Mouse (Mus musculus): Measurements from ENCODE around the gene Irx3. TPM values are rescaled to one million over a fixed set of nuclear protein-coding genes. Genes with fewer than 3 reads are reported as not detected.

Gene Irx3
- polyA plus RNA-seq, 3 experiments from 2014 or later = not detected

DNA sequence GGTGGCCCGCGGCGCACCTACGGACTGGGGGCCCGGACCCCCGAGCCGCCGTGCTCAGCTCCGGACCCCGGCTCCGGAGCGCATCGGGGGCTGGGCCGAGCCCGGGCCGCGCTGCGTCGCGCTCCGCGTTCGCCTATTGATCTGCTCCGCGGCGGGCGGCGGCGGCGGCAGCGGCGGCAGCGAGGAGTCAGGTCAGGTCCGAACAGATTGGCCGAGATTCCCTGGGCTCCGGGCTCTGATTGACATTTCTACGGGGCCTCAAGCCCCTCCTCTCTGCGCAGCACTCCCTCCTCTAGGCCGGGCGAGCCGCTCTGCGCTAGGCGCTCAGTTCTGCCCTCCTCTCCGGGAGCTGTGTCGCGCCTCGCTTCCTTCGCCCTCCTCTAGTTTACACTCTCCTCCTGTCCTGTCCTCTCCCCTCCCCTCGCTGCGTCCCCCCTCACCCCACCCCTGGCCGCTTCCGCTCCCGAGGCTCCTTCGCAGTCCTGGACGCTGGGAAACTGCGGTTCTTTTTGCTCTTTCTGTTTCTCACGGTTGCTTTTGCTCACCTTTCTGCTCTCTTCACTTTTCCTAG is 541 bp downstream of the Irx3 start:
- ATAC-seq = no peak

DNA sequence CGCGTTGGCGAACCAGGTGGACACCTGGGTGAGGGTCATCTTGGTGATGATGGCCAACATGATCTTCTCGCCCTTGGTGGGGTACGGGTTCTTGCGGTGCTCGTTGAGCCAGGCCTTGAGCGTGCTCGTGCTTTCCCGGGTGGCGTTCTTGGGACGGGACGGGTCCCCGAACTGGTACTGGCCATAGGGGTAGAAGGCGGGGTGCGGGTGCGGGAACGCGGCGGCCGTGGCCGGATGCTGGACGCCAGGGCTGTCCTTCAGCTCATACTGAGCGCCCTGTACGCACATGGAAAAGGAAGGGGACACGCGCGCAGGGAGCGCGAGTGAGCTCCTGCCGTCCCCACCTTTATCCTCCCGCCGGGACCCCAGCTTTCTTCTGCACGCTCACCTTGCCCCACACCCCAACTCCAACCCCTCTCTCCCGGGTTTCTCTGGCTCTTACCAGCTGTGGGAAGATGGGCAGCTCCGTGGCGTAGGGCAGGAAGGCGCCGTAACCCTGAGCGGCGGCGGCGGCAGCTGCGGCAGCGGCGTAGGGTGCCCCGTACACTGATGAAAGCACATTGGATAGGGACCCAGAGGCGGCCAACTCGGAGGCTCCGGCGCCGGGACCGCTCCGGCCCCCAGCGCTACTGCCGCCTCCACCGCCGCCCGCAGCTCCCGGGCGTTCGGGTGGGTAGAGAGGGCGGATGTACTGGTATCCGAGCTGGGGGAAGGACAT is 1.2 kb downstream of the Irx3 start:
- ATAC-seq = no peak

DNA sequence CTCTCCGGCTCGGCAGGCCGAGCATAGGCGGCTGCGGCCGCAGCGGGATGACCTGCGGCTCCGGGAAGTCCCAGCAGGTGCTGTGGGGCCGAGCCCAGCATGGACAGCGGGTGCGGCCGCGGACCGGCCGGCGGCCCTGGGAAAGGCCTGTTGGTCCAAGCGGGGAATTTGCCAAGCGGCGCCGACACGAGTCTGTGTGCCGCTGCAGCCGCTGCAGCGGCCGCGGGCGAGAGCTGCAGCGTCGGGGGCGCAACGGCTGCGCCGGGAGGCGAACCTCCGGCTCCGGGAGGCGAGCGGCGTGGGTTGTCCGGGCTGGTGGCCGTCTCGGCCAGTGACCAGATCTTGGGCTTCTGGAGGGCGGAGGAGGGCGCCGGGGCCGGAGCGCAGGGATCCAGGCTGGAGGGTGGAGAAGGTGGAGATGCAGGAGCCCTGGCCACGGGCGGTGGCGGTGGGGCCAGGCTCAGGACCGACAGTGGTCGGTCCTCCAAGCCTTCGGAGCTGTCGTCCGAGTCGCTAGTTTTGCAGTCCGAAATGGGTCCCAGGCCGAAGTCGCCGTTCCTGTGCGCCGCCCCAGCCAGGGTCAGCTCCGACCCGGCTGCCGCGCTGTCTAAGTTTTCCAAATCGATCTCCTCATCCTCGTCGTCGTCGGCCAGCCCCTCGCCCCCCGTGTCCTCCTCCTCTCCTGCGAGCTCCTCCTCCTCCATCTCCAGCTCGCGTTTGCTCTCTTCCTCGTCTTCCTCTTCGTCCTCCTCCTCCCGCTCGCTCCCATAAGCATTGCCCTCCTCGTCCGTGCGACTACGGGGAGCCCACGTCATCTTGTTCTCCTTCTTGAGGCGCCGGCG is 2.0 kb downstream of the Irx3 start:
- ATAC-seq = no peak

DNA sequence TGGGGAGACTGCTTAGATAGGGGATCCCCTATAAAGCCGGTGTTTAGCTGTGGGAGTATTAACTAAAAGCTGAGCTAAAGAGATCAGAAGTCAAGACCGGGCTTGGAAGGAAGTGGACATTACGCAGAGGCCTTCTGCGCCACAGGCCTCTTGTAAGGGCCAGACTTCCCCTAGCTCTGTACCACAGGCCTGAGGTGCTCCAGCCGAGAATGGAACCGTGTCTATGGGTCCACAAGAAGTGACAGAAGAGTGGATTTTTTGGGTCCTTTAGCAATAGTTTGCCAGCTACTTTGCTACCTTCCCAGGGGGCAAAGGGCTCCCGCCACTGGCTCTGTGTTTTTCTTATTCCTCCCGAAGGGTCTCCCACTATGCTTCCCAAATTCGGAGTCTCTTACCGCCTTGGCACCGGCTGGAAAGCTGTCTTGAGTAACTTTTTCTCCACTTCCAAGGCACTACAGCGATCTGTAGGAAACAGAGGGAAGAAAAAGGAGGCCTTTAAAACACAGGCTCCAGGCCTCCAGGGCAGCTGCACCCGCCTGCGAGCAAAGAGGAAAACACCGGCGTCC is 2.8 kb downstream of the Irx3 start:
- no peak for ATAC-seq

DNA sequence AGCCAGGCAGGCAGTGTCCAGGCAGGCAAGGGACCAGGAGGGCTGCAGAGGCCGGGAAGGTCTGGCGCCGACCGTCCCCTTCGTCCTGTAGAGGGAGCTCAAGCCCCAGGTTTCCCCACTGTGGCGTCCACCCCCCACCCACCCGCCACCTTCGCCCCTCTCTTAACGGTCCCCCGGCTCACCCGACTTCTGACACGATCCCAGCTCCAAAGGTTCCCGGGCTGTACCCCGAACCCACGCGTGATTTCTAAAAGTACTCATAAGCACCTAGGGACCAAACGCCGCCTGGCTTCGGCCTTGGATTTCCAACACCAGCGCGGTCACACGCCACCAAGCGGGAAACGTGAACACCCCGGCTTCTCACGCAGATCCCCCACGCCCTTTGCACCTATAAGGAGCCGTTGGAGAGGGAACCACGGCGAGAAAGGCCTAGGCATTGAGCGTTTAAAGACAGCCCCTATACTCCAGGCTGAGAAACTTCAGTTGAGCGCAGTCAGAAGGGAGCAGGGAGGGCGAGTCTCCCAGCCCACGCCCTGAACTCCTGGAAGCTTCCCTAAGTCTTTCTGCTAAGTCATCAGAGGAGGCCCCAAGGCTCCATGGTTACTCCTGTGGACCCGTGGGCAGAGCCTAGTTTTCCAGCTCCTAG is 4.1 kb downstream of the Irx3 start:
- no peak for ATAC-seq

DNA sequence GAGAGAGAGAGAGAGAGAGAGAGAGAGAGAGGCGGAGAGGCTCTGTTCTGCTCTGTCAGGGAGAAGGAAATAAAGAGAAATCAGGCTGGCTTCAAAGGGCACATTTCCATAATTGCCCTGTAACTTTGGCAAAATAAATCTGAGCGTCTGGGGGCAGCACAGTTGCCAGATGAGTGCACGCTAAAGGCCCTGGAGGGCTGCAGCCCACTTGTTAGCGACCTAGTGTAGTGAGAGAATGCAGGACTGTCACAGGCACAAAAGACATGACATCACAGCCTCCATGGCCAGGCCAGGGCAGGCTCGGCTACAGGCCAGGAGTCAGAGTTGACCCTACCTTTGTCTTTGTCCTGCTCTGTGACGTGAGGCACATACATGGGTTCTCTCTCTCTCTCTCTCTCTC is 8.0 kb downstream of the Irx3 start:
- ATAC-seq = no peak

DNA sequence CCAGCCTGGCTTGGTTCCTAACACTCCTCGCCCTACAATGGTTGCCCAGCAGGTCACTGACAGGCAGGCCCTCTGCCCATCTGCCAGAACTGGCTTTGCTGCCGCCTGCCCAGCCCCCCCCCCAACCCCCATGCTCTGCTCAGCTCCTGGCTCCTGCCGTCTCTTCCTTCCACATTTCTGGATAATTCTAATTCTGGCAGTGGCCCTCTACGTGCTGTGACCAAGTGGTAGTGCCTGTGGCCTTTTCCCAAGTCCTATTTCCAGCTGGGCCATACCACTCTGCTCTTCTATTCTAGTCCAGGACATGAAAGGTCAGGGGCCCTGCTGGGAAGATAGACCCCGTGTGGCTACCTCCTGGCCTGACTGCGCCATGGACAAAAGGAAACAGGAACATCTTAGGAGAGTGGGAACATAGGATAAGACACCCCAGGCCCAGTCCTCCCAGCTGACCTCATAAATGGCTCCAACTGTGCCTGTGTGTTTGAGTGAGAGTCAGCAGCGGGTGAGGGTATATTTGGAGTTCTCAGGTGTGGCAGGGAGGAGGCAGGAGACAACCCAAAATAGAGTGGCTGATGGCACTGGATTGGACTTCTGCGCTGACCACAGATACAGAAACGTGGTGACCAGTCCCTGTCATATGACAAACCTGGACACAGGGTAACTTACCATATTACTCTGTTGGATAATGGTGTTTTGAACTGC is 14.5 kb downstream of the Irx3 start:
- no peak for ATAC-seq

DNA sequence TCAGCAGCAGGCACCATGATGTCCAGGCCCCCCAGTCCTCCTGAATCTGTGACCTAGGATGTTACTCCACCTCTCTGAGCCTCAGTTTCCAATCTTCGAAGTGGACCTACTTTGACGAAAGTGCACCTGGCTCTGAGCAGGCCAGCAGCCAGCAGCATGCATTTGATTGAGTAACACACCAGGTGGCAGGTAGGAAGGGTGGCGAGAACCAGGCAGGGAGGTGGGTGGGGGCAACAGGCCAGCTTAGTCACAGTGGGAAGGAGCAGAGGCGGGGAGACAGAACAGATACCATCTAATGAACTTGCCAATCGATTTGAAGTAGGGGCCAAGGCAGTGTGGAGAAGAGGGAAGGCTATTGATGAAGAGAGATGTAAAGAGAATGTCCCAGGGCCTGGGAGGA is 18.9 kb downstream of the Irx3 start:
- ATAC-seq = no peak

DNA sequence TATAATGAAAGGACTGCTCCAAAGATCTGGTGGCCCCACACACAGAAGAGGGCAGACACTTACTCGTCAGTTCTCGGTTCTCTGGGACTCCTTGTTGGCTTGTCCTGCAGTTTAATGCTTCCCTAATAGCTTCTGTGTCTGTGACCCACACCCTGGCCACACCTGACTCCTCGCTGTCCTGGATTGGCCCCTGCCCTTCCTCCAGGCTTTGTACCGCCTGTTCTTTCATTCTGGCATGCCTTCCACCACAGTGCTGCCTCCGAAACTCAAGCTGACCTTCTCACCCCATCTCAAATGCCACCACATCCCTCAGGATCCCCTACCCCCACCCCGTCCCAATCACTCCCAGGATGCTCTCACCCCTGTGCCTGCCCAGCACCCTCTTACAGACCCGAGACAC is 19.7 kb downstream of the Irx3 start:
- ATAC-seq = no peak

DNA sequence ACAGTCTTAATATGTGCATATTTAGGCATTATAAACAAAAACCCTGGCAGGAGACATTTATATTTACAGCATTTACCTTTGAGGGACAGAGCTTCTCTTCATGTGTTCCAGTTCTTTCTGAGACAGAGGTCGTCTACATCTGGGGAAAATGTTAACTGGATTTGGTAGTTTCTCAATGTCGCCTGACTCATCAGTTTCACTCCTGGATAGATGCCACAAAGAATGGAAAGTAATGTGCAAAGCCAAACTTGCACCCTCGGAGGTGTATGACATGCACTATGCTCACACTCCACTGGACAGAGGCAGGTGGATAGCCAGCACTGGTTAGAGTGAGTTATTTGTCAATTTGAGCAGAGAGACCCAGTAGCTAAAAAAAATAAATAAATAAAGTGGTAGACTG is 21.2 kb downstream of the Irx3 start:
- ATAC-seq = no peak

DNA sequence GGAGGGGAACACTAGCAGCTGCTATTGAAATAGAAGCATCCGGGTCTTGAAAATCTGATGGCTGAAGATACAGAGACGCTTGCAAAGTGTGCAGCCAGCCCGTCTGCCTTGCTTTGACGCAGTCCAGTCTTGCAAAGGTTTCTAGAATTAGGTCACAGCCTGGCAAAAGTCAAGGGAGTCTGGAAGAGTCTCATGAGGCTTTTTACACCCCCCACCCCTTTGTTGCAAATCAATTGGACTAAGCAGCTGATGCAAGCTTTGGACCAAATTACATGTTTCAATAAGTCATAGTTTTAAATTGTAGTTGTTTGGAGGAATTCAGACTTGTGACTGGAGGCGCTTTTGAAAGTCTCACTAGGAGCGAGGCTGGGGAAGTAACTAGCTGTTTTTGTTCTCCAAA is 33.0 kb downstream of the Irx3 start:
- ATAC-seq = no peak

DNA sequence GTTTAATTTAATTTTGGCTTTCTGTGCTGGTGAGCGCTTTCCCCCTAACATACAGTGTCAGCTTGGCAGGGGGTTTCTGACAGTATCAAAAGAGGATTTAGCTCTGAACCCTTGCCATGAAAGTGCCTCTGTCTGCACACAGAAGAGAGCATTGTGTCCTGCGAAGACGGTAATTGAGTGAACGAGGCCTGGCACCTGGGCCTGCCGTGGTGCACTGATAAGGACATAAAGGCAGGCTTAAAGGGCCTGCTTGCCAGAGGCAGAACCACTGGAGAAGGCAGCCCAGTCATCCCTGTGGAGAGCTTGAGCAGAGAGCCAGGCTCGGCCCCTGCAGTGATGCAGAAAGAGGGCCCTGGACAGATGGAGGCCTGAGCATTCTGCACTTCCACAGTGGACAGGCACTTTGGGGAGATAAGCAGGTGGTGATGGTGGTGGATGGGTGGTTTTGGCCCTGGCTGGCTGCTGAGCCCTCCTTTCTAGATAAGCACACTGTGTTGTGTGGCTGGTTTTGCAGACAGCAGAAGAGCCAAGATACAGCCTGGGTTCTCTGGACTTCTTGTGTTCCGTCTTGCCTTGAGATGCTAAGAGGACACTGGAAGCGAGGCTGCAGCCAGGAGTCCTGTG is 36.3 kb downstream of the Irx3 start:
- no peak for ATAC-seq

DNA sequence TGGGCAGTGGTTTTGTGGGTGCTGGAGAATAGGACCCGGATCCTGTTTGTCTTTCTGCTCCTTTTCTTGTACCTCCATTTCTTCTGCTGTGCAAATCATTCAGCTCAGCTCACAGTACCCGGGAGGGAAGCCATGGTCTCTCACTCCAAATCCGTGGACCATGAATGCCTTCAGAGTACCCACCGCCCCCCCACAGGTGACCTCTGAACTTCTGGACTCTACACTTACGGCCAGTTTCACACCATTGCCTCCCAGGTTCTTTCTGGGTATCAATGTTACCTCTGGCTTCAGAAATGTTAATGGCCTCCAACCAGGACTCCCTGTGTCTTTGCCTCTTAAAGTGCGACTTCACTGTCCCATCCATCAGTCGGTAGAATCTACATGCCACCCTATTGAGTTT is 46.3 kb downstream of the Irx3 start:
- no peak for ATAC-seq

DNA sequence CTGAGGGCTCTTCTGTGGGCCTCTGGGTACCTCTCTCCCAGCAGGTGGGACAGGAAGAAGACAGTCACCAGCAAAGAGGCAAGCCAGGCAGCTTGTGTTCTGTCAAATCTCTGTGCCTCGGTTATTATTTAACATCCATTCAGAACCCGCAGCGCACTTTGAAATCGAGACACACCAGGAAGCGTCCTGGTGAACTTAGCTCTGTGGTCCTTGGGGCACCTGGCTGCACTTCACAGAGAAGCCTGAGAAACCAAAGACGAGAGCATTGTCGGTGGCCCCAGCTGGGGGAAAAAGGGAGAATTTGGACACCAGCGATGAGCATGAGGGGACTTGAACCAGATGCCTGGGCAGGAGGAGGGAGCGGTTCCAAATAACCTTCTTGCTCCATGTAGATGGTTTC is 46.8 kb downstream of the Irx3 start:
- no peak for ATAC-seq

DNA sequence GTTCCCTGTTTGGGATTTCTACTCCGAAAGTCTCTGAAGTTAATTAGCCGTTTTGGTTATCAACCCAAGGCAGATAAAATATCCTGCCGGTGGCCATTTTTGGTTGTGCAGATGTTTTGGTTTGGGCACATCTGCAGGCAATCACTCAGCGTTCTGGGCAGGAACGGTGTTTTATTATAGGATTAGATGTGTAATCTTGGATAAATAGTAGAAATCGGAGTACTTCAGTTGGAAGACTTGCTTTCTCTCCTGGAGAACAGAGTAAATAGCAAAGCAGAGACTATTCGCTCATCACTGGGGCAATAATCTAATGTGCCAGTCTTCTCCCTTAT is 51.1 kb downstream of the Irx3 start:
- ATAC-seq = no peak

DNA sequence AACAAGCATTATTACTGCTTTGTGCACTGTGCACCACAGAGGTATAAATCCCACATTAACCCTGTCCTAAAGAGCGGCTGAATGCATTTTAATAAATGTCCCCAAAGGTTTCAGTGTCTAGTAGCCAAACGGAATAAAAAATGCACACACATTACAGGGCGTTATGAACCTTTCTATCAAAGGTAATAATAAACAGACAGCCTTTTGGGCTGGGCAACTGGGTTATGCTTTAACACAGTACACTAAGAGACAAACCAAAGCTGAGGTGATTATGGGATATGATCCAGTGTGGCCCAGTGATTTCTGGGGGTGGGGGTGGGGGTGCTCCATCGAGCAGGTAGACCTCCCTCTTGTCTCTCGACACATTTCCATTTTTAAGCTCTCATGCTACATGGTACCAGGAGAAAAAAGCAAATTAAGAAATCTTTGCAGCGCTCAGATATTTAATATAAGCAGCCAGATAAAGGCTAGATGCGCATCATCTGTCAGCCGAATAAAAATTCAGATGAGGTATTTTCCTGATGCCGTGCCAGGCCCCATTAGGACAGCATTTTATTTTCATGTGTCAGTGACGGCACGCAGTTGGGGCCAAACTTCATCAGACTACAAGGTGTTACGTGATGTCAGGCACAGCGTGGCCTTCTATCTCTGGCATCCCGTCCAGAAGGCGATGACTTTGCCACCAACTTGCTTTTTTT is 51.6 kb downstream of the Irx3 start:
- no peak for ATAC-seq

DNA sequence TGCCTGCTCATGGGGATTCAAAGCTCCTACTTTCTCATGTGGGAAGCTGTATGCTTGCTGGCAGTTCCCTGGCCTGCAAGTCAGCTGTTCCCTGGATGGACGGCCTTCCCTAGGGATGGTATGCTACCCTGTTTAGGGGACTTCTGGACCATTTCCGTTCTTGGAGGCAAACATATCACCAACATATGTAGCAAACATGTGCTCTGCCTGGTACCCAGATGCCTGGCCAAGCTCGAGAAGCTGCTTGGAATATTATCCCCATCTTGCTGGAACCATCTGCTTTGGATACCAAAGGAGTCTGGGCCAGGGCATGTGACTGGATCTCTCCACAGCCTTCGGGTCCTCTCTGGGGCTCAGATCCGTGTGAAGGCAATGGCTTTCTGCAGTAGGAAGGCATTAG is 52.5 kb downstream of the Irx3 start:
- ATAC-seq = no peak

Measured in inflammation-experienced regulatory T-cells, adult 6 months (primary cell).